Mouse (Mus musculus): ENCODE data around the gene Elk3.

DNA sequence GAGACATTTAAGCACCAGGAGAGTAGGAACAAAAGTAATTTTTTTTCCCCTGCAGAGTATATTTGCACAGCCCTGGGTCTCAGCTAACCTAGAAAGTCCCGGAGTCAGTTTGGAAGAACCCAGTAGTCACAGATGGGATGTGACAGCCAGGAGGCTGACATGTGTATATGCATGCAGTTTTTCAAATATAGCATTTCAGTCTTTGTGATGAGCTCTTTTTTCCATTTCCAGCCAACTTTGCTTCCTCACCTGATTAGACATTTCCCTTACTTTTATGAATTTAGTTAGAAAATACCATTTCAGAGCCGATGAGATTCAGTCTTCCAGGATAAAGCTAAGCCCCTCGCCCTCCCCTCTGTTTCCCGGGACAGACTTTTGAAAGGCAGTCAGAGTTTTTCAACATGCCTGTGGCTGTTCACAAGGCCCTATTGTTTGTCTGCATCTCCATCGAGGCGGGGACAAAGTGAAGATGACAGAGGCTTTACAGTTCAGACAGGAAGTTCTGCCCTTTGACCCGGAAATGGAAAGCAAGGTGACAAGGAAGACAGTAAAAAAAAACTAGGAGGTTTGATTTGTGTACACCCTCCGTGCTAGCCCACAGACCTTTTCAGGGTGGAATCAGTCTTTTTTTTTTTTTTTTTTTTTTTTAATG lies 44.5 kb upstream of the Elk3 start:
- TF ChIP-seq CTCF (IDR thresholded peaks at IDR 0.05; ENCODE audit: low read depth, low read length) (no peak), POLR2A (IDR thresholded peaks at IDR 0.05; ENCODE audit: borderline replicate concordance, low read depth, low read length) (no peak)
